In the genomic region with DNA sequence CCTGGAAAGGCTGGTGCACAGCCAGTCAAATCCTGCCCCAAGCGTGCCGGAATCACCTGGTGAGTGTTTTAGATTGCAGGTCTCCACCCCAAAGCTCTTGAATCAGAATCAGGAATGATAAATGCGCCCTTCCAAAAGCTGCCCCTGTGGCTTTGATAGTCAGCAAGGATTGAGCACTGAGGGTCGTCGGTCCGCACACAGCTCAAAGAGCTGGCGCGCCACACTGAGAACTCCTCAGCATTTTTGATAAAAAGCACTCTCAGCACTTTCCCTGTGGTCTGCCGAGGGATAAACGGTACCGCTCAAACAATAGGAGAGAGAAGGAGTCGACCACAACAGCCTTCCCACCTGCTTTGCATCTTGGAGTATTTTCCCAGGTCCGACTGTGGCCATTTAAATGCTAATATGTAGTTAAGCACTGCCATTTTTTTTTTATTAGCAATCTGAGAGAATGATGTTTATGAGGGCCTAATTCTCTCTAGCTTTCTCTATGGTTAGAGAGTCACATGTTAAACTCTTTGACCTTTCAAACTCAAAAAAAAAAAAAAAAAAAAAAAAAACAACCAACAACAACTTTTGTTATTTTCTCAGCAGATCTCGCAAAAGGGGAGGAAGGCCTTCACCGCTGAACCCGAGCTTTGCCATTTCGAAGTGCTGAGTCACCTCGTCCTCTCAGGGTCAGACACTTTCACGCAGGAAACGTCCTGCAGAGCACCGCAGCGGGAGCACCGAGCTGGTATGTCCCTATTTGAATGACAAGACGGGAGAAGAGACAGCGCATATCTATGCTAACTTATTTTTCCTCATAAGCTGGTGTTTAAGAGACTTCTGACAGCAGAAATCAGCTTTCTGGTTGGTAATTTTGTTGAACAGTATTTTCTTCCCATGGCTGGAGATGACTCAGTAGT, we compare ENCODE assay signal across 10 mouse cellular contexts. TPM values are rescaled to one million over a fixed set of nuclear protein-coding genes. Genes with fewer than 3 reads are reported as not detected.
DNase-seq lines count a peak whose midpoint lies in the region; ATAC-seq and TF ChIP-seq lines count a peak whose summit lies in the region.
"Had no signal": no experiment of that assay in that cellular context is flagged by ENCODE, and none has a peak within 500 bp of the region (broad histone marks: within the 10 kb centered on the region; RNA-seq: fewer than 3 reads in every experiment).

No protein-coding gene starts in this region.

- peaks cover 18% of the 10 kb centered on the region for H3K4me1 ChIP-seq in kidney, embryonic 16.5 days (ENCODE audit: insufficient read depth, low read length)
- H3K4me1 ChIP-seq in midbrain, embryonic 12.5 days = peaks cover 14% of the 10 kb centered on the region

- H3K27me3 ChIP-seq in kidney, embryonic 16.5 days (ENCODE audit: insufficient read depth, low read length) = no peaks in the 10 kb centered on the region
- no peaks in the 10 kb centered on the region; the same call in 1 of the 2 replicates for H3K27me3 ChIP-seq in midbrain, embryonic 12.5 days

- H3K4me2 ChIP-seq in kidney, embryonic 16.5 days (replicated peaks; ENCODE audit: low read depth, low read length) = no peak overlapping the region
- peak overlapping the region; percentile 12 for H3K4me2 ChIP-seq in midbrain, embryonic 12.5 days (replicated peaks)

- no peak for ATAC-seq in kidney, embryonic 16.5 days (ENCODE audit: low FRiP score, low TSS enrichment)
- no peak for ATAC-seq in midbrain, embryonic 12.5 days (ENCODE audit: low FRiP score, low read depth)

- 37% methylated on average over 25 of the region's 25 CpGs for WGBS in kidney, embryonic 16.5 days
- 8% methylated on average over 25 of the region's 25 CpGs for WGBS in midbrain, embryonic 12.5 days

- no peak overlapping the region for H3K4me3 ChIP-seq in kidney, embryonic 16.5 days (ENCODE audit: low read length)
- H3K4me3 ChIP-seq in midbrain, embryonic 12.5 days = no peak overlapping the region
- H3K4me3 ChIP-seq: gastrocnemius, adult 2 months had no signal

- TF ChIP-seq CTCF in brain, embryonic 14.5 days (IDR thresholded peaks at IDR 0.05; ENCODE audit: borderline replicate concordance, extremely low read depth, insufficient read depth, insufficient read length) = no peak

- TF ChIP-seq POLR2A in brain, embryonic 14.5 days (IDR thresholded peaks at IDR 0.05; ENCODE audit: borderline replicate concordance, extremely low read depth, insufficient read depth, insufficient read length, poor library complexity, severe bottlenecking) = no peak

- peak; percentile 79 to 89 for DNase-seq in adrenal gland, adult (ENCODE audit: inconsistent age in 2 of 2, low spot score in 1 of 2)
- DNase-seq in adrenal gland, postnatal 4 days (ENCODE audit: low spot score in 2 of 2) = no peak
- DNase-seq in kidney, adult 11 months = no peak
- peak; percentile 47 for DNase-seq in brain, embryonic 14.5 days (ENCODE audit: low read depth)
- DNase-seq in frontal cortex, adult 2 months (ENCODE audit: extremely low spot score in 1 of 2, low spot score in 1 of 2) = no peak
- no peak for DNase-seq in T-cell, adult 2 months (ENCODE audit: low spot score)
- DNase-seq: gastrocnemius, adult 2 months; kidney, postnatal 25 days had no signal

- no peak overlapping the region for H3K9ac ChIP-seq in kidney, embryonic 16.5 days (replicated peaks; ENCODE audit: low read length)
- H3K9ac ChIP-seq in midbrain, embryonic 12.5 days (replicated peaks) = no peak overlapping the region

- 0 out of 2 replicates have a peak overlapping the region, but pooled peaks have one; percentile 15 for H3K27ac ChIP-seq in kidney, embryonic 16.5 days (ENCODE audit: low read length)
- no peak overlapping the region for H3K27ac ChIP-seq in midbrain, embryonic 12.5 days (replicated peaks)
- H3K27ac ChIP-seq: gastrocnemius, adult 2 months had no signal

- no peaks in the 10 kb centered on the region for H3K9me3 ChIP-seq in kidney, embryonic 16.5 days (ENCODE audit: low read length)
- H3K9me3 ChIP-seq in midbrain, embryonic 12.5 days = no peaks in the 10 kb centered on the region

- H3K36me3 ChIP-seq in kidney, embryonic 16.5 days (ENCODE audit: insufficient read depth, low read length) = no peaks in the 10 kb centered on the region
- H3K36me3 ChIP-seq in midbrain, embryonic 12.5 days = no peaks in the 10 kb centered on the region

RNA-seq across cellular contexts. Expression of a gene that starts 50.1 kb away (rescaled TPM):
- 10 to 100 TPM; 24.0 to 24.3 TPM for total RNA-seq in adrenal gland, postnatal 4 days (2021)
- 19.5 and 20.8 TPM in 2 replicates for polyA plus RNA-seq in kidney, embryonic 16.5 days (2015; fragmentation: Nextera tagmentation; extraction: Ambion mirVana)
- polyA plus RNA-seq in brain, embryonic 14.5 days (2012; rRNA removed) = 10.3 and 14.5 TPM in 2 replicates
- polyA plus RNA-seq in midbrain, embryonic 12.5 days (2016; fragmentation: Nextera tagmentation; extraction: Ambion mirVana) = 33.9 and 36.5 TPM in 2 replicates
- polyA plus RNA-seq in frontal cortex, adult 2 months (2012; rRNA removed) = 17.0 TPM in 2 replicates

Comparison
In these comparisons a context has a peak if more than half of its experiments do, and no peak if none do; other contexts are left out.
1. DNase-seq: peak in adrenal gland, adult (2 of 2) and brain, embryonic 14.5 days (single experiment); none in adrenal gland, postnatal 4 days (0 of 2), kidney, adult 11 months (single experiment), frontal cortex, adult 2 months (0 of 2) and T-cell, adult 2 months (single experiment).